Mouse (Mus musculus) heart, postnatal 14 days (tissue): ENCODE results near the gene 1700003F12Rik. TPM values are rescaled to one million over a fixed set of nuclear protein-coding genes. Genes with fewer than 3 reads are reported as not detected.

ENCODE experiments used
- total RNA-seq, 2 experiments: library from RNA; stranded (reverse); gene quantifications; 2 replicates each; pipeline ENCODE4 v1.2.3; 2021

Gene 1700003F12Rik
- total RNA-seq, 2 experiments from 2014 or later: 0.43 TPM; not detected in 1

Other genes starting within 250 kb of the 1700003F12Rik start
- gene Bpifb9b, start 239.9 kb upstream of the 1700003F12Rik start, total RNA-seq: not detected
- gene Cdk5rap1, start 174.1 kb upstream of the 1700003F12Rik start, total RNA-seq: 10 to 100 TPM; 19.0 to 19.2 TPM
- gene Snta1, start 139.0 kb upstream of the 1700003F12Rik start, total RNA-seq: 10 to 100 TPM; 91.4 to 98.7 TPM
- gene Cbfa2t2, start 110.6 kb upstream of the 1700003F12Rik start, total RNA-seq: 10 to 100 TPM; 21.4 to 21.7 TPM
- gene Actl10, start 4.7 kb downstream of the 1700003F12Rik start, total RNA-seq: not detected
- 1 to 10 TPM in 1 of 2 experiments, under 1 TPM in 1; 0.90 to 1.2 TPM for gene Necab3, start 11.8 kb downstream of the 1700003F12Rik start, total RNA-seq
- 1 to 10 TPM; 2.2 to 4.3 TPM for gene E2f1, start 22.8 kb downstream of the 1700003F12Rik start, total RNA-seq
- gene Pxmp4, start 56.6 kb downstream of the 1700003F12Rik start, total RNA-seq: 10 to 100 TPM; 23.8 to 28.5 TPM
- 1 to 10 TPM; 2.3 to 2.6 TPM for gene Zfp341, start 66.2 kb downstream of the 1700003F12Rik start, total RNA-seq
- not detected for gene 4930519P11Rik, start 66.4 kb downstream of the 1700003F12Rik start, total RNA-seq
- 100 to 1,000 TPM; 105 to 112 TPM for gene Chmp4b, start 104.6 kb downstream of the 1700003F12Rik start, total RNA-seq
- not detected for gene Gm14214, start 222.9 kb downstream of the 1700003F12Rik start, total RNA-seq
- 100 to 1,000 TPM; 119 to 131 TPM for gene Raly, start 244.0 kb downstream of the 1700003F12Rik start, total RNA-seq
- gene a, start 244.3 kb downstream of the 1700003F12Rik start, total RNA-seq: not detected